Mouse (Mus musculus): Measurements from ENCODE around the gene Vasn. TPM values are rescaled to one million over a fixed set of nuclear protein-coding genes. Genes with fewer than 3 reads are reported as not detected.
"Not testable (repeated sequence)": the region's sequence is repeated elsewhere in the genome, so short reads cannot be mapped to it uniquely, and the experiment has no call there.

Gene Vasn
- total RNA-seq, 2 experiments from 2014 or later = 8.3 to 10.9 TPM

DNA sequence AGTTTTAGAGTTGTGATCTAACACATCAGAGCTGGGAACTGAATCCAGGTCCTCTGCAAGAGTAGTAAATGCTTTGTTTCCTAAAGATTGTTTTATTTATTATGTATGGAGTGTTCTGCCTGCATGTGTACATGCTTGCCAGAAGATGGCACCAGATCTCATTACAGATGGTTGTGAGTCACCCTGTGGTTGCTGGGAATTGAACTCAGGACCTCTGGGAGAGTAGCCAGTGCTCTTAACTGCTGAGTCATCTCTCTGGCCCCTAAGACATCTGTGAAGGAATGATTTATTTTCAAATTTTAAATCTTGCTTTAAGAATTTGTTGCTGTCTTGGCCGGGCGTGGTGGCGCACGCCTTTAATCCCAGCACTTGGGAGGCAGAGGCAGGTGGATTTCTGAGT is 49.6 kb downstream of the Vasn start:
- not testable (repeated sequence) for DNase-seq (ENCODE audit: low spot score in 2 of 2)

More for the DNA sequence above, 49.6 kb downstream of the Vasn start:
- intact Hi-C loops (cut with DNase I) = not testable (repeated sequence)

Other genes starting within 250 kb of the Vasn start
- 10 to 100 TPM; 50.1 to 57.1 TPM for gene Adcy9, start 219.4 kb upstream of the Vasn start, total RNA-seq (2021)
- 10 to 100 TPM; 14.2 to 18.8 TPM for gene Srl, start 98.1 kb upstream of the Vasn start, total RNA-seq (2021)
- gene Tfap4, start 80.1 kb upstream of the Vasn start, total RNA-seq (2021) = 1 to 10 TPM; 2.8 to 3.1 TPM
- gene Glis2, start 45.2 kb upstream of the Vasn start, total RNA-seq (2021) = 10 to 100 TPM; 16.3 to 18.0 TPM
- 10 to 100 TPM; 81.6 to 82.8 TPM for gene Pam16, start 15.0 kb upstream of the Vasn start, total RNA-seq (2021)
- 10 to 100 TPM; 63.6 to 65.9 TPM for gene Dnaja3, start within 50 bp of the Vasn start, total RNA-seq (2021)
- gene Coro7, start 39.8 kb downstream of the Vasn start, total RNA-seq (2021) = 10 to 100 TPM; 81.1 to 93.9 TPM
- gene Nmral1, start 79.4 kb downstream of the Vasn start, total RNA-seq (2021) = 1 to 10 TPM; 8.3 to 10.0 TPM
- 10 to 100 TPM; 73.2 to 76.1 TPM for gene Hmox2, start 86.4 kb downstream of the Vasn start, total RNA-seq (2021)
- gene Cdip1, start 150.4 kb downstream of the Vasn start, total RNA-seq (2021) = 100 to 1,000 TPM; 162 to 163 TPM
- not detected for gene 4930562C15Rik, start 195.5 kb downstream of the Vasn start, total RNA-seq (2021)
- gene Ubald1, start 240.4 kb downstream of the Vasn start, total RNA-seq (2021) = 10 to 100 TPM; 81.6 to 86.7 TPM
- 100 to 1,000 TPM; 198 to 203 TPM for gene Mgrn1, start 246.3 kb downstream of the Vasn start, total RNA-seq (2021)

Data from left cerebral cortex, postnatal 14 days (tissue).